Mouse (Mus musculus): Measurements from ENCODE around the gene Kit.

Kit gene

DNA sequence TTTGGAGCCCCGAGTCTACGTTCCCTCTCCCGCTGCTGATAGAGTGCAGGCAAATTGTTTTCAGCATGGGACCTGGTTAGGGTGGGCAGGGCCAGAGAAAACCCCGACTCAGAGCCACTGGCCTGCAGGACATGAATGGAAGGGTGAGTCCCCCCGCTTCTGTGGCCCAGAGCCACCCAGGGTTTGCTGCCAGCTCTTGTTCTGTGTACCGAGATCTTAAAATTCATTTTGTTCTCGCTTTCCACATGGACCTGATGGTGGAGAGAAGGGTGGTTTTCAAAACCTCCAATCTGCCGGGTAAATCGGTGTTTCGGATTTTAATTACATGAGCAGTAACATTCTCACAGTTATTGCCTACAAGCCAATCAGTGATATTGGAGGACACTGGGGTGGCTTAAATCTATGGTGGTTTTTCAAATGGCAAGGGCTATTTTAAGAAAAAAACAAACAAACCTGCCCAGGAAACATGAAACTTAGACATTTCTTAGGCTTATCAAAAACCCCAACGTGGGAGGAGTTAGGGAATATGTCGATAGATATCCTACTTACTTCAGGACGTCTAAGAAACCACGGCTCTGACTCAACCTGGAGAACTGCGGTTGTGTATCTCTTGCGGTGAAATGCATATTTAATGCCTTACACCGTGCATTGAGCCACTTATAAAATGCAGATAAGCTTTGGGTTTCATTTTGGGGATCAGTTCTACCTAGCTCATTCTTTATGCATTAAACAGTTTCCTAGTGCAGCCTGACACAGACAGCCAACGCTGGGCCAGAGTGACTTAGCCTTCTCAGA, 58.3 kb downstream of the Kit start:
- no peak for DNase-seq (ENCODE audit: low read depth, low spot score)

DNA sequence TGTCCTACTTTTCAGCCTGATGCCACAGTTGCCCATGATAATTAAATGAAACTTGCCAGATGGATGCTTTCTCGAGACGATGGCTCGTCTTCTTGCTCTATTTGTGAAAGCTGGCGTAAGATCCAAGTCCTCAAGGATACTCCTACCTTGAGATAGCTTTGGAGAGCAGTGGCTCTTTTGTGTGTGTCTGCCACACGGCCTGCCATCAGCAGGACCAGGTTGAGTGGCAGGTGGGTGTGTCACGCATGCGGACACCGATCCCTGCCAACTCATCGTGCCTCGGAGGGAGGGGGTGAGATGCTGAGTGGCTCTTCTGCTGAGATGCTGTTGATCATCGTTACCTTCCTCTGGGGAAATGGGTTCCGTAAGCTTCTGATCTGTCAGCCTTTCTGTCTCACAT, 60.7 kb downstream of the Kit start:
- no peak for DNase-seq (ENCODE audit: low read depth, low spot score)

DNA sequence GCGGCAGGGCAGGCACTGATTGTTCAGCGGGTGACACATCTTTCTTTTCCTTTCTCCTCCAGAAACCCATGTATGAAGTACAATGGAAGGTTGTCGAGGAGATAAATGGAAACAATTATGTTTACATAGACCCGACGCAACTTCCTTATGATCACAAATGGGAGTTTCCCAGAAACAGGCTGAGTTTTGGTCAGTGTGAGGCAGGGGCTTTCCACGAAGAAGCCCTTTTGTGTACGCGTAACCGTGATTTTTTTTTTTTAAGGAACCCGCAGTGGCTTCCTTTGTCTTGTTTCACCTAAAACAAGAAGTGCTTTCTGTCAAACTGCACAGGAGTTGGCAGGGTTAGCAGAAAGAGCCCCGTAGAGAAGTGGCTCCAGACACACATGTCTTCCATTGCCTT, 65.9 kb downstream of the Kit start:
- DNase-seq (ENCODE audit: low read depth, low spot score) = peak; percentile 38

DNA sequence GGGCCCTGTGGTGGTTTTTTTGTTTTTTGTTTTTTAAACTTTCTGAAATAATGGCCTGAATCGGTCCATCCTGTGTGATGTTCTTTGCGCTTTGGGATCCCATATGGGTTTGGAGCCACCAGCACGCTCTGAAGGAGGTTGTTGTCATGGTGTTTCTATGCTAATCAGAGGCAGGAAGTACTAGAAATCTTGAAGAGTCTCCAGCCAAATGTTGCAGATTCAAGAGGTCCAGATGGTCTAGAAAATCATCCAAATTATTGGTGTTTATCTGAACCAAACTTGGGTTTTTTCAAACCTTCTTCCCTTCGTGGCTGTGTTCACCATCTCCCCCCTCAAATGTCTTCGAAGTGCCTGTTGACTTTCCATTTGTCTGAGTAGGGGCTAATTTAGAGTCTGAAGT, 72.3 kb downstream of the Kit start:
- no peak for DNase-seq (ENCODE audit: low read depth, low spot score)

DNA sequence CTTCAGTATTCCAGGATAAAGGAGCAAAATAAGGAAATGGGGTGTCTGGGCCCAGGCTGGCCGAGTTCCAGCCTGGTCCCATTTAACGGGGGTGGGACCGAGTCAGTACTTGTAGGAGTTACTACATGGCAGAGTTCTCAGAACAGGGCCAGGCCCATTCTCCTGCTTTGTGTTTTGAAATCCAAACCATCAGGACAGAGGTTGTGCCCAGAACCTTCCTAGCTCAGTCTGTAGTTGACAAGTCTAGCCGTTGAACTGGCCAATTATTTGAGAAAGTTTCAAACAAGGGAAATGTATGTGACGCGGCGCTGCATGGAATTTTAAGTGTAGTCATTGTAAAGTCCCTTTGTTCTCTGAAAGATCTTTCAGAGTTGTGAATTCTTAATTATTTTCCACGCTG, 75.8 kb downstream of the Kit start:
- no peak for DNase-seq (ENCODE audit: low read depth, low spot score)

DNA sequence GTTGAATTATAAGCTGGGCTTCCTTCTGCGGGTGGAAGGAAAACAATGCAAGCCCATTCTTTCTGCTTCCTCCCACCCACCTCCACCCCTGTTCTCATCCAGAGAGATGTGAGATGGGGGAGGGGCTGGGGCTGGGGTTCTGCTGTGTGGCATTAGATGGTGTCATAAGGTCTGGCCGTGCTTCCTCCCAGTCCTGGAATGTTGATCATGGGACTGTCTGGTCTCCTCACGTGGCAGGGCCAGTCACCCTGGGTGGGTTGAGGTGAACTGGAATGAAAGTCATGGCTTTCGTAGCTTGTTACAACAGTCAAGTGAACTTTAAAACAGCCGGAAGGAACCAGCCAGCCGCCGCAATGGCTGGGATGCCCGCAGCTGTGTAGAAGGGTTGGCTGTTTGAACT, 78.7 kb downstream of the Kit start:
- DNase-seq (ENCODE audit: low read depth, low spot score) = no peak

DNA sequence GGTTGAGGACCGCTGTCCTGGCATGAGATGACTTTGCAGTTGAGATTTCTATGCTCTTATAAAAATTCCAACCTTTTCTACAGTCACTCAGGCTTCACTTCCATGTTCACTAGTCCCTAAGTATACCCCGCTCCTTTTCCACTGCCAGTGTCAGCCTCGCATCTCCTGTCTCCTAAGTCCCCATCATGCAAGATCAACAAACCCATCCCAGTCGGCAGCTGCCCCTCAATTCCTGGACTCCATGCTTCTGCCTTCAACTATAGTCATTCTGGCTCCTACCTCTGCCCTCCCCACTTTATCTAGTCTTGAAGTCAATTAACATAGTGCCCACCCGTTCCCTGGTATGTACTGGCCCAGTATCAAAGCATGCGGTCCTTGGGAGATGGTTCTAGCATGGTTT, 83.9 kb downstream of the Kit start:
- DNase-seq (ENCODE audit: low read depth, low spot score) = no peak

DNA sequence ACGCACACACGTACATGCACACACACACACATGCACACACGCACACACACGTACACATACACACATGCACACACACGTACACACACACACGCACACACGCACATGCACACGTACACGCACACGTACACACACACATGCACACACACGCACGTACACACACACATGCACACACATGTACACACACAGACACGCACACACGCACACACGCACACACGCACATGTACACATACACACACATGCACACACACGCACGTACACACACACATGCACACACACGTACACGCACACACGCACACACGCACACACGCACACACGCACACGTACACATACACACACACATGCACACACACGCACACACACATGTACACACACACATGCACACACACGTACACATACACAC, 85.6 kb downstream of the Kit start:
- DNase-seq (ENCODE audit: low read depth, low spot score) = no peak

DNA sequence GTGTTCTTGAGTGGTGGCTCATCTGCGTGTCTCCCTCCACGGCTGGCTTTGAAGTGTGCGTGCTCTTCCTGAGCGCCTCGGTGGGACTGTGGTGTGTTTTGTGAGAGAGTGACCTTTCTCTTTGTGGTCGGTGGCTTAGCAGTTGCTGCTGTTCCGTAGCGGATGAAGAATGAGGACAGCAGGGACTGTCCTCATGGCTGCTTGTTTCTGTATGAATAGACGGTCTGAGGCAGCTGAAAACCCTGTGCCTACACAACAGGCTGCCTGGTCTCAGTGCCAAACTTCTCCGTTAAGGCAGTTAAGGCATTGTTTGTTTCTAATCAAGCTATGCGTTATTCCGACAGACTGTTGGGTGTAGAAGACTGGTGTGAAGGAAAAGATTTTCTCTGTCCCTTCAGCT, 87.8 kb downstream of the Kit start:
- peak; percentile 15 for DNase-seq (ENCODE audit: low read depth, low spot score)

DNA sequence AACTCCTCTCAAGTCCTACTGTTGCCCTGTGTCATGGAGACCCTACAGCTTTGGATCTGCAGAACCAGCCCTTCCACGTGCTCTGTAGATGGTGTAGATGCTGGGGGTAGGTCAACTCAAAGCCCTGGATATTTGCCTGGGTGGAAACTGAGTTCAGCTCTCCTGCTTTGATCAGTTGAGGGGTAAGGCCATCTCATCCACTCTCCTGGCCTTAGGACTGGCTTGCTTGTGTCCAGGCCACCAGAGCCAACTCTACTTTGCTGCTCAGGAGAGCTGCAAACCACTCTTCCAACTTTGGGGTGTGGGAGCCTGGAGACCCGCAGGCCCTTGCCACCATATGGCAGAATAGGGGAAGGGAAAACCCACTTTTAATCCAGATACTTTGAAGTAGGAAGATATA, 89.1 kb downstream of the Kit start:
- no peak for DNase-seq (ENCODE audit: low read depth, low spot score)

DNA sequence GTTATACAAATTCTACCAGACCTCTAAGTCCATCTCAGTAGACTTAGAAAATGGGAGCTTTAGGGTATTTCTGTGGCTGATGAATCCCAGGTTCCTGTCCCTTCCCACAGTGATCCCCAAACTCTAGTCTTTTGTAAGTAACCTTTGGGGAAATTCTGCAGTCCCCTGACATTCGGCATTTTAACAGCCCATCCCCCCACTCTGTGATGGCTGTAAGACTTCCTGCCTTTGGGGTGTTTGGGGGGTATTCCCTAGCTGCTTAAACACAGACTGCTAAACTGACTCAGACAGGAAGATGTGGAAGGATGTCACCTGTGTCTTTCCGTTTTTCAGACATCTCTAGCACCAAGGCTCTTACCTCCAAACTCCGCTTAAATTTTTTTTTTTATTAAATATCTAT, 92.4 kb downstream of the Kit start:
- peak; percentile 28 for DNase-seq (ENCODE audit: low read depth, low spot score)

DNA sequence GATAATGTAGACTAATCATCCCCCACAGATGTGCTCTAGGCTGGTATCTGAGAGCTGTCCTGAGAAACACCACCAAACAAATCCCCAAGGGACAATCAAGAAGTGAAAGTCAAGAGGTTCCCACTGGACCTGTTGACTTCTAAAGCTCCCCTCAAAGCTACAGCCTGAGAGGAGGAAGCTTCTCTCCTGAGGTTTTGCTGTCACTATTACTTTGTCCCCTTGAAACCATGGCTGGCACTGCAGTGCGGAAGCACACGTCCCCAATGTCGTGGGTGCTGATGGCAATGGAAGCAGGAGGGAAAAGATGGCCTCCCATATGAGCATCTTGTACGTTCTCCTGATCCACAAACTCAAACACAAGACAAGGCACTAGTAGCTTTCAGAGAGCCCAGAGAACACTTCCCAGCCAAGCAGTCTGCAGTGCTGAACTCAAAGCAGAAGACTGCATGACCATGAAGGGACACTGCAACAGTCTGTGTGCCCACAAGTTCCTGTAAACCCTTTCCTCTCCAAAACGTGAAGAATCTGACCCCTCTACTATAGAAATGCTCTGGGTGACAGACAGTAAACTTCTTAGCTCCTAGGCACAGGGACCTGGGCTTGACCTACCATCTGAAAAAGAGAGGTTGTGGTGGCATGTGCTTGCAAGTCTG, 96.5 kb downstream of the Kit start:
- no peak for DNase-seq (ENCODE audit: low read depth, low spot score)

DNA sequence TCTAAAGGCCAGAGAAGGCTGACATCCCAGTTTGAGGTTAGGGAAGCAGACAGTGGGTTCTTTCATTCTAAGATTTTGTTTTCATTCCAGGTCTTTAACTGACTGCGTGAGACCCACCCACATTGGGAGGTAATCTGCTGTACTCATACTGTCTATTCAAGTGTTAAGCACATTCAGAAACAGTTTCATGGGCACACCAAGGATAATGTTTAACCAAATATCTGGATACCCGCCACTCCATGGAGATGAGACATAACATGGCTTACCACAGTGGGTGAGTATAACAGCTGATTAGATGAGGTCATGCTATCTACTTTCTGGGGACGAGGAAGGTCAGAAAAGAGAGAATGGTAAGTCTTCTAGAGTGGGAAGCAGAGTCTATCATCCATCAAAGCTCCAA, 101.3 kb downstream of the Kit start:
- no peak for DNase-seq (ENCODE audit: low read depth, low spot score)

DNA sequence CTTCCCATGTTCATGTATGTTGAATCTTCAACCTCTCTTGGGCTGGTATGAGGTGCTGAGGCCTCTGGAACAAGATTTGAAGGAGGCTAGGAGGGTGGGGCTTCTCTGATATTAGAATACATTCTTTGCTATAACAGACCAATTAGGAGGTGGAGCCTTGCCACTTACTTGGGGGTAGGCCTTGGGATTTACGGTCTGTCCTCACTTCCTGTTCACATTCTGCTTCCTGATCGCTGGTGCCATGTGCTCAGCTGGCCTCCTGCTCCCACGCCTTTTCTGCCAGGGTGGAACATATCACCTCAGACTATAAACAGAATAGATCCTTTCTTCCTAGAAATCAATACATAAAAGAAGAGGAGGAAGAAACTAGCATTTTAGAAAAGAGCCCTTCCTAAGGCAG, 105.2 kb downstream of the Kit start:
- DNase-seq (ENCODE audit: low read depth, low spot score) = no peak

DNA sequence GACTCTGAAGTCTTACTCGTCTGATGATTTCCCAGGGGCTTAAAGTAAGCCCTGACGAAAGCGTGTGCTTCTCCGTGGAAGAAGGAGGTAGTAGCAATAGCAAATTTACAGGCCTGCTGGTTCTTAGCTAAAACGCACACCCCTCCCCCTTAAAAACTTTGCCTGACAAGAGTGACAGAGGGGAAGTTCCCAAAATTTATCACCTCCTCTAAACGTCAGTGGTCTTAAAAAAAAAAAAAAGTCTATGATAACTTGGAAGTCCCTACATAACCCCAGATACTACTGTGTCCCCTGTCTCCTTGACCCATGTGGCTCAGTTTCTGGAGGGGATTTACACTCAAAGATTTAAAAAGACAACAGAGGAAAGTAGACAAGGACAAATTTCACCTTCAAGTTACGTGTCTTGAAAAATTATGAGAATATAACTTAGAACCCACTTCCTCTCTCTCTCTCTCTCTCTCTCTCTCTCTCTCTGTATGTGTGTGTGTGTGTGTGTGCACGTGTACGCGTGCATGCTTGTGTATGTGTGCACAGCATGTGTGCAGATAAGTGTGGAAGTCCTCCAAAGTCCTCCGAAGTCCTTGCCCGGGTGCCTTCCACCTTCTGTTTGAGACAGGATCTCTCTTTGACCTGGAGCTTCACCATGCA, 120.6 kb downstream of the Kit start:
- no peak for DNase-seq (ENCODE audit: low read depth, low spot score)

DNA sequence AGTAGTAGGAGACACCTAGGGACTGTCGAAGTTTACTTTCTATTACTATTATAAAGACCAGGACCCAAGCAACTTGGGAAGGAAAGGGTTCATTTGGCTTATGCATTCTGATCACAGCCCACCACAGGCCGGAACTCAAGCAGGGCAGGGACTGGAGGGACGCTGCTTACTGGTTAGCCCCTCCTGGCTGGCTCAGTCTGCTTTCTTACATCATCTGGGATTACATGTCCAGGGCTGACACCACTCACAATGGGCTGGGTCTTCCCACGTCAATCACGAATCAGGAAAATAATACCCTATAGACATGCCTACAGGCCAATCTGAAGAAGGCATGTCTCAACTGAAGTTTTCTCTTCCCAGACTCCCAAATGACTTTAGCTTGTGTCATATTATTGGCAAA, 122.2 kb downstream of the Kit start:
- no peak for DNase-seq (ENCODE audit: low read depth, low spot score)

DNA sequence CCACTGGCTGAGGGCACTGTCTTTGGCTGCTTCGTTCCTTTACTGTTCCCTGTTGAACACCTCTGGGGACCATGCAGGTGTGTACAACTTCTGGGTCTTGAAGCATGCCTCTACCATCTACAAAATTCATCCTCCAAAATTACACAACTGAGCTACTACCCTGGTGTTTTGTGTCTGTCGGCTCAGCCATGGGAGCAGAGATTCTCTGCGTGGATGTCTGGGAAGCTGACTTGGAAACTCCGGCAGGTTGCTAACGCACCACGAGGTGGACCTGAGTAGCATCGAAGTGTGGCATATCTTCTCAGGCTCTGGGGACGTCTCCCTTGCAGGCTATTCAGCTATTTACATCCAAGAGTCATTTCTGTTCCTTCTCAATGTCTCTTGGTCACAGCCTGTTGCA, 123.8 kb downstream of the Kit start:
- DNase-seq (ENCODE audit: low read depth, low spot score) = no peak

DNA sequence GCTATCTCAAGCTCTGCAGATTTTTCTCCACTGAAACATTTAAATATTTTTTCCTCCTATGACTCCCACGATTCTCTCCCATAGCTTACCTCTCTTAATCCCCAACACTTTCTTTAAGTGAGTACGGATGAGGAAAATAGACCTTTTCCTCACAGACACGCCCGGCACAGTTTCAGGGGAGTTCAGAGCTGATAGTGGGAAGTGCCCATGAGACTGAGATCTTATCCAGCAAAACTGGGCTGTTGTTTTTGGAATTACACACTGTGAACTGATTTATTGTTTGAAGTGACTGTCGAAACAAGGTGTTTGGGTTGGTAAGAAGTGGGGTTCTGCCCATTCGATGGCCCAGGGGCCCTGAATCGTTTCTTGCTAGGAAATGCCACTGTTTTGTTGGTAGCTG, 124.4 kb downstream of the Kit start:
- DNase-seq (ENCODE audit: low read depth, low spot score) = no peak

DNA sequence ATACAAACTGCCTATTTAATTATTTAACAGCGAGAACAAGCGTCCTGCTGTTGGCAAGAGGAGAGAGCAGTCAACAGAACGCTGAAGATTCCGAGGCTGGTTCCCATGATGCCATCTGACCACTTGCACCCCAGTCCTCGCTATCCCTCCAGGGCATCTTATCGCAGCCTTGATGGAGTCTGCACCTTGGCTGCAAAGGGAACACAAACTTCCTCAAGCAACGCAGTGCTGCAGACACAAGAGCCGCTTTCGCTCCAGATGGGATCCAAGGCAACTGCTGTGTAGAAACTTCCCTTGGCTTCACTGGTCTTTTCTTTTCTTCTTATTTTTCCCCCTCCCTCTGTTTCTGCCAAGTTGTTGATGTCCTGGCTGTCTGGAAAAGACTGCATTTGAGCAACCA, 124.8 kb downstream of the Kit start:
- no peak for DNase-seq (ENCODE audit: low read depth, low spot score)

DNA sequence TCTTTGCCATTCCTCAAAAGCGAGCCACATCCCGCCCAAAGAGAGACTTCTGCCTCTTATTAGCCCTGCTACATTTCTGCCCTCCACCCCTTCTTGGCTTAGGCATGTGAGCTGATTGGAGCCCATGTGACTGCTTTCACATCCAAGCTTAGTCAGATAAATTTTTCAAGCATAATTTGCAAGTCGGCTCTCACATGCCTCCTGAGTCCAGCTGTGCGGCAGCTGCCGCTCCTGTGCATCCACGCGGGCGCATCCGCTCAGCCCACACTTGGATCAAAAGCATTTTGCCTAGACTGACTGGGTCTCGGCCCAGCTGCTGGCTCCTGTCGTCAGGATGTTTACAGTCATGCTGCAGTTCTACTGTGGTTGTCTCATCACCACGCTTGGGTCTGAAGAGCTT, 126.9 kb downstream of the Kit start:
- no peak for DNase-seq (ENCODE audit: low read depth, low spot score)

DNA sequence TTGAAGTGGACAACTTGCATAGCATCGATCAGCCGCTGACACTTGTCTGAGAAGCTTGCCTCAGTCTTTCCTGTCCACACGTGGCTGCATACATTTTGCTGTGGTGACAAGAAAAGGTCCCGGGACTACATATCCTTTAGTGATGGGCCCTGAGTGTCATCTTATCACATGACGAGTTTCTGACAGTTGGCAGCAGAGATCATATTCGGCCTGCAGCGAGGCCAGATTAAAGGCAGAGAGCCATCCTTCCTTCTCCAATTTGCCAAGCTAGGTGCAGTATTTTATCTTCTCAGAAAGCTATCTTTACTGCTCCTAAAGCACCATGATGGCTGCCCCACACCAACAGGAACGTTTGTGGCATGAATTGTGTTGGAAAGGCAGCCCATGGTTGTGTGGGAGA, 127.4 kb downstream of the Kit start:
- no peak for DNase-seq (ENCODE audit: low read depth, low spot score)

DNA sequence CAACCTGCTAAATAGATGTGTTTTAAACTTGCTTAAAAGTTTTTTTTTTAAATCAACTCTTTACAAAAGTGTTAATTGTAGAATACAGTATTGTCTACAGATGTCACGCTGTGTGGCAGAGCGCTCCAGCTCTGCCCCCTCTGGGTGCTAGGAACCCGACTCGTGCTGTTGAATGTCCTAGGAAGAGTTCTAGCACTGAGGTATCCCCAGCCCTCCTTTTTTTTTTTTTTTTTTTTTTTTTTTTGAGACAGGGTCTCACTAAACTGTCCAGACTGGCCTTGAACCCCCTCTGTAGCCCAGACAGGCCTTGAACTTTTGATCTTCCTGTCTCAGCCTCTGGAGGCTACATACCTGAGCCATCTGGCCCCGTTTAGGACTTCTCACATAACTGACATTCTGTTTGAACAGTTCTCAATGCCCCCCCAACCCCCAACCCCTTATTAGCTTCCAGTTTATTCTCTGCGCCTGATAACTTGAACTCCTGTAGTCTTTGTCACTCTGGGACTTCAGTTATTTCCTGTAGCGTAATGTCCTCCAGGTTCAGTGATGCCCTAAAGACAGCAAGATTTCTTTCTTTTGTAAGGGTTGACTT, 130.0 kb downstream of the Kit start:
- DNase-seq (ENCODE audit: low read depth, low spot score) = no peak

DNA sequence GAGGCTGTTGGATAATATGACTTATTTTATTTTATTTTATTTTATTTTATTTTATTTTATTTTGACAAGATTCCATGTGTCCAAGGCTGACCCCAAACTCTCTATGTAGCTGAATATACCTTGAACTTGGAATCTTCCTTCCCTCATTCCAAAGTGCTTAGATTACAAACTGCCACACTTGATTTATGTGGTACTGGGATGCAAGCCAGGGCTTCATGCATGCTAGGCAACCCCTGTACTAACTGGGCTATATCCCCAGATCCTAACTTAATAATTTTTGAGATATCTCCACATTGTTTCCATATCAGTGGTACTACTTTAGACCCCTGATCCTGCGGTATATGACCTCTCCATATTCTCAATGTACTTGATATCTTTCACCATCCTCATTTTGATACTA, 130.7 kb downstream of the Kit start:
- DNase-seq (ENCODE audit: low read depth, low spot score) = no peak
